Mouse (Mus musculus) midbrain, embryonic 11.5 days (tissue): ENCODE measurements around the gene Cabp2. TPM values are rescaled to one million over a fixed set of nuclear protein-coding genes. Genes with fewer than 3 reads are reported as not detected.

Experiments used
- ATAC-seq: fragments of 200-750 bp; cut with Nextera tagmentation; 2 replicates; pipeline ENCODE4 v1.8.0; 2017; ENCODE audit warnings: moderate TSS enrichment, moderate library complexity; ENCODE audit not compliant: low FRiP score
- DNase-seq: peaks from one replicate; pipeline ENCODE4 v3.0.0; 2015; ENCODE audit warnings: low spot score; ENCODE audit errors: missing footprints
- H3K27ac ChIP-seq: fragments of 300-500 bp; sonication (generic); 2 replicates; pipeline ENCODE4 v1.5.1; 2014; ENCODE audit warnings: low read depth, low read length
- H3K27me3 ChIP-seq: fragments of 300-500 bp; sonication (generic); 2 replicates; pipeline ENCODE4 v1.6.1; 2014; ENCODE audit warnings: mild to moderate bottlenecking, low read length, moderate library complexity, mixed read lengths; ENCODE audit not compliant: control insufficient read depth, insufficient read depth
- H3K36me3 ChIP-seq: fragments of 300-500 bp; sonication (generic); 2 replicates; pipeline ENCODE4 v1.6.1; 2014; ENCODE audit warnings: mild to moderate bottlenecking, low read length, moderate library complexity, mixed read lengths; ENCODE audit not compliant: control insufficient read depth, insufficient read depth
- H3K4me1 ChIP-seq: fragments of 300-500 bp; sonication (generic); 2 replicates; pipeline ENCODE4 v1.6.1; 2014; ENCODE audit warnings: low read length; ENCODE audit not compliant: control insufficient read depth, insufficient read depth
- H3K4me2 ChIP-seq: fragments of 300-500 bp; sonication (generic); 2 replicates; pipeline ENCODE4 v1.6.1; 2014; ENCODE audit warnings: mild to moderate bottlenecking, moderate library complexity
- H3K4me3 ChIP-seq: fragments of 300-500 bp; sonication (generic); 2 replicates; pipeline ENCODE4 v1.5.1; 2014; ENCODE audit warnings: low read depth, low read length
- H3K9ac ChIP-seq: fragments of 300-500 bp; sonication (generic); 2 replicates; pipeline ENCODE4 v1.6.1; 2014; ENCODE audit warnings: low read length
- H3K9me3 ChIP-seq: fragments of 300-500 bp; sonication (generic); 2 replicates; pipeline ENCODE4 v1.6.1; 2016; ENCODE audit warnings: low read length; ENCODE audit not compliant: control insufficient read depth
- WGBS: fragments of 180-500 bp; shearing (Covaris S2); extraction: QIAGEN DNeasy Blood & Tissue Kit; methylation state at CpG from one replicate; pipeline ENCODE4 v1.1.7; 2014; 5-methylcytosine and 5-hydroxymethylcytosine counted together
- polyA plus RNA-seq: library from polyadenylated mRNA; unstranded; fragments of >200 nt; fragmentation: Nextera tagmentation; extraction: Ambion mirVana; gene quantifications from 2 replicates; pipeline ENCODE4 v1.2.1, GENCODE M21; 2014

The Cabp2 gene
- polyA plus RNA-seq, 1 experiment from 2014 or later, result not detected

DNA sequence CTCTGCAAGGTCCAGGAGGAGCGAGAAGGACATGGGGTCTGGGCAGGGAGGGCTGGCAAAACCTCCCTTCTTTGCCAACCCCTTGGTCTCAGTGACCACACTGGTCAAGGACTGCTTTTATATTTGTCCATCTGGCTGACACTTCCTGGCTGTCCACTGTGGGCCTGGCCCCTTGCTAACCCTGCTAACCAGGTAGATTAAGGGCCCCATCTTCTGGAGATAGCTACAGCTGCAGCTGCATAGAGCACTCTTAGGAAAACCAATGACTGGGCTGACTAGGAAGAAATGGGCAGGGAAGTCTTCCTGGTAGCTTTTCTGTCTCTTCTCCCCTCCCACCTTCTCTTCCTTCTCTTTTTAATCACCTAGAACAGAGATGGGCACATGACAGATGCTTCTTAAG, 3.6 kb downstream of the Cabp2 start:
- ATAC-seq (no peak), DNase-seq (no peak)
- Histone ChIP-seq H3K9me3 (no peaks in the 10 kb centered on the region), H3K27me3 (no peaks in the 10 kb centered on the region), H3K4me2 (no peak overlapping the region), H3K27ac (no peak overlapping the region), H3K9ac (no peak overlapping the region), H3K4me1 (no peaks in the 10 kb centered on the region), H3K36me3 (no peaks in the 10 kb centered on the region), H3K4me3 (no peak overlapping the region)
- WGBS, result 86% methylated on average over 1 of the region's 1 CpGs

DNA sequence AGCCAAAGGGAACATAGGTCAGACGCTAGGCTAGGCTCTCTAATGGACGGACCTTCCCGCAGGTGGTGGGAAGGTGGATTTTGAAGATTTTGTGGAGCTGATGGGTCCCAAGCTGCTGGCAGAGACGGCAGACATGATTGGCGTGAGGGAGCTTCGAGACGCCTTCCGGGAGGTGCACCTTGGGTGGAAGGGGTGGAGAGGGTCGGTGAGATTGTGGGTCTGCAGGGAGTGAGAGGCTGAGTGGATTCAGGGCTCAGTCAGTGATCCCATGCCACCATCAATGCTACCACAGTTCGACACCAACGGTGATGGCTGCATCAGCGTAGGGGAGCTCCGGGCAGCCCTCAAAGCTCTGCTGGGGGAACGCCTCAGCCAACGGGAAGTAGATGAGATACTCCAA, 4.8 kb downstream of the Cabp2 start:
- ATAC-seq, result no peak
- Histone ChIP-seq H3K9me3 (no peaks in the 10 kb centered on the region), H3K4me3 (no peak overlapping the region), H3K36me3 (no peaks in the 10 kb centered on the region), H3K27me3 (no peaks in the 10 kb centered on the region), H3K4me1 (no peaks in the 10 kb centered on the region), H3K4me2 (no peak overlapping the region), H3K9ac (no peak overlapping the region), H3K27ac (no peak overlapping the region)
- DNase-seq, result no peak
- 93% methylated on average over 15 of the region's 15 CpGs for WGBS

GRCm38 (mm10) chr19:4087090-4087489, 5.7 kb downstream of the Cabp2 start:
- no peaks in the 10 kb centered on the region for H3K27me3 ChIP-seq
- H3K27ac ChIP-seq, result no peak overlapping the region
- DNase-seq, result no peak
- no peaks in the 10 kb centered on the region for H3K36me3 ChIP-seq
- no peaks in the 10 kb centered on the region for H3K4me1 ChIP-seq
- 85% methylated on average over 5 of the region's 5 CpGs for WGBS
- H3K9me3 ChIP-seq, result no peaks in the 10 kb centered on the region
- ATAC-seq, result no peak
- no peak overlapping the region for H3K4me3 ChIP-seq
- H3K9ac ChIP-seq, result no peak overlapping the region
- no peak overlapping the region for H3K4me2 ChIP-seq

DNA sequence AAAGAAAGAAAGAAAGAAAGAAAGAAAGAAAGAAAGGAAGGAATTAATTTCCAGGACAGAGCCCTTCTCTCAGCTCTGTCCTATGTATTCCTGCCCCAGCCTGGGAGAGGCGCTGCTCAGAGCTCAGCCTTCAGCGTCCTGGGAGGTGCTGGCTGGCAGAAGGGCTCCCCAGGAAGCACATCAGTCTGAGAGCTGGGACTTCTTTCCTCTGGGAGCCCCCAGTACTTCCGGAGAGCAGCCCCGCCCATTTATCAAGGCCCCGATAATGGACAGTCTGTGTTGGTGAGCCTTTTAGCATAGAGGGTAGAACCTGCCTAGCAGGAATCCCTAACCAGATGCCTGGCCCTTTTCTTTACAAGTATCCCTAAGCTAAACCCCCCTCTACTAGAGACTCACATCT, 6.8 kb downstream of the Cabp2 start:
- H3K9ac ChIP-seq, result no peak overlapping the region
- ATAC-seq, result no peak
- no peak overlapping the region for H3K27ac ChIP-seq
- no peaks in the 10 kb centered on the region for H3K9me3 ChIP-seq
- no peaks in the 10 kb centered on the region for H3K36me3 ChIP-seq
- H3K4me2 ChIP-seq, result no peak overlapping the region
- no peak for DNase-seq
- no peaks in the 10 kb centered on the region for H3K4me1 ChIP-seq
- H3K4me3 ChIP-seq, result no peak overlapping the region
- WGBS, result 55% methylated on average over 5 of the region's 5 CpGs
- no peaks in the 10 kb centered on the region for H3K27me3 ChIP-seq

- H3K36me3 ChIP-seq, result no peaks in the 10 kb centered on the region
- no peak overlapping the region for H3K4me2 ChIP-seq
- WGBS, result 73% methylated on average over 6 of the region's 6 CpGs
- no peak overlapping the region for H3K27ac ChIP-seq
- ATAC-seq (no peak), DNase-seq (no peak)
- H3K4me1 ChIP-seq, result no peaks in the 10 kb centered on the region
- no peak overlapping the region for H3K9ac ChIP-seq
- H3K27me3 ChIP-seq, result no peaks in the 10 kb centered on the region
- H3K9me3 ChIP-seq, result no peaks in the 10 kb centered on the region
- no peak overlapping the region for H3K4me3 ChIP-seq
These were observed 7.8 kb downstream of the Cabp2 start for GRCm38 (mm10) chr19:4089128-4089527.

DNA sequence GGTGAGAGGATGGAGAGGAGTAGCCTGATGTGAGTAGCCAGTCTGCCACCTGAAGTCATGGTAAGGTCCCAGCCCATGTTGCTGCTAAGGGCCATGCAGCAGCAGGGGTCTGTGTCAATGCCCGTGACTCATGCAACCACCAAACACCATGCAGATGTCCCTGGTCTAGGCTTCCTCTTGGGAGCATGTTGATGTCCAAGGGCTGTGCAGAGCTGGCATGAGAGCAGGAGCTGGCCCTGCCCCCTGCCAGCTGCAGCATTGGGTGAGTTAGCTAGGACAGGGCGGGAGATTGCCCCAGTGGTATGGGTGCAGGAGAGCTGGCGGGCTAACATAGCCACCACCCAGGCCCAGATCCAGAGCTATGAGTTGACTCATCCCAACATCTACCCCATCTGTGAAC, 9.1 kb downstream of the Cabp2 start:
- WGBS, result 85% methylated on average over 3 of the region's 3 CpGs

DNA sequence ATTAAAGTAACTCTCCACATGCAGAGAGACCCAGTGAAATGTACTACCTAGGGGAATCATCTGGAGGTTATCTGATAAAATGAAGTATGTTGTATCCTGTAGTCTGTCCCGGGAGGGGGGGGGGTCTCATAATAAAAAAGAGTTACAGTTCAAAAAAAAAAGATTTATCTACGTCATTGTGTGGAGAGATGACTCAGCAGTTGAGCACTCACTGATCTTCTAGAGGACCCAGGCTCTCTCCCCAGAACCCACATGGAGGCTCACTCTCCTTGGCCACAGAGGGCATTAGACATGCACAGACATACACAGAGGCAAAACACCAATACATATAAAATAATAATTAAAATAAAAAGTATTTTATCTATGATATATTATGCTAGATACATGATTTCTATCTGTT, 10.0 kb downstream of the Cabp2 start:
- 68% methylated on average over 2 of the region's 2 CpGs for WGBS
- no peaks in the 10 kb centered on the region for H3K27me3 ChIP-seq

More for the DNA sequence above, 9.1 kb downstream of the Cabp2 start:
- Histone ChIP-seq H3K27ac (no peak overlapping the region), H3K4me3 (no peak overlapping the region), H3K36me3 (no peaks in the 10 kb centered on the region), H3K4me2 (no peak overlapping the region), H3K9ac (no peak overlapping the region), H3K27me3 (no peaks in the 10 kb centered on the region), H3K4me1 (no peaks in the 10 kb centered on the region), H3K9me3 (no peaks in the 10 kb centered on the region)
- ATAC-seq (no peak), DNase-seq (no peak)

GRCm38 (mm10) chr19:4092750-4093149, 11.4 kb downstream of the Cabp2 start:
- H3K4me2 ChIP-seq, result no peak overlapping the region
- no peak overlapping the region for H3K27ac ChIP-seq
- H3K4me1 ChIP-seq, result peaks cover 3% of the 10 kb centered on the region
- no peaks in the 10 kb centered on the region for H3K36me3 ChIP-seq
- no peak overlapping the region for H3K9ac ChIP-seq
- ATAC-seq, result no peak
- no peaks in the 10 kb centered on the region for H3K27me3 ChIP-seq
- WGBS, result 91% methylated on average over 3 of the region's 3 CpGs
- no peak for DNase-seq
- no peaks in the 10 kb centered on the region for H3K9me3 ChIP-seq
- no peak overlapping the region for H3K4me3 ChIP-seq

More for the DNA sequence above, 10.0 kb downstream of the Cabp2 start:
- Histone ChIP-seq H3K36me3 (no peaks in the 10 kb centered on the region), H3K4me3 (no peak overlapping the region), H3K4me1 (no peaks in the 10 kb centered on the region; the same call in 1 of the 2 replicates), H3K9me3 (no peaks in the 10 kb centered on the region), H3K27ac (no peak overlapping the region), H3K9ac (no peak overlapping the region), H3K4me2 (no peak overlapping the region)
- ATAC-seq (no peak), DNase-seq (no peak)

DNA sequence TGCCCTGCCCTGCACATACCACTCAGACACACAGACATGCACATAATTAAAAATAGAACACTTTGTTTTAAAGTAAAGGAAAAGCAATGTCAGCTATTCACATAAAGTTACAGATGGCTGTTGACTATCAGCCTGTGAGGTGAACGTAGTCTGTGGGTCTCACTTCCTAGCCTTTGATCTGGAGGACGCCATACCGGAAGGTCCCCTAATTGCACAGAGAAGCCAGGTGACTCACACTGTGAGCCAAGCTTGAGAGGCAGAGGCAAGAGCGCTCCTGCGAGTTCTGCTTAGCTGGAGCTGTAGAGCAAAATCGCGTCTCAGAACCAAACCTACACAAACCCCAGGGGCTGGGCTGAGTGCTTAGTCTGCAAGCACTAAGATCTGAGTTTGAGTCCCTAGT, 12.4 kb downstream of the Cabp2 start:
- no peak overlapping the region for H3K27ac ChIP-seq
- H3K4me1 ChIP-seq, result peaks cover 5% of the 10 kb centered on the region
- H3K9ac ChIP-seq, result no peak overlapping the region
- ATAC-seq (no peak), DNase-seq (no peak)
- H3K9me3 ChIP-seq, result no peaks in the 10 kb centered on the region
- H3K4me2 ChIP-seq, result no peak overlapping the region
- H3K36me3 ChIP-seq, result no peaks in the 10 kb centered on the region
- 79% methylated on average over 7 of the region's 7 CpGs for WGBS
- no peaks in the 10 kb centered on the region for H3K27me3 ChIP-seq
- H3K4me3 ChIP-seq, result no peak overlapping the region

- WGBS, result 78% methylated on average over 3 of the region's 3 CpGs
- no peak overlapping the region for H3K4me2 ChIP-seq
- H3K4me1 ChIP-seq, result peaks cover 7% of the 10 kb centered on the region
- H3K9ac ChIP-seq, result no peak overlapping the region
- ATAC-seq, result no peak
- no peak overlapping the region for H3K4me3 ChIP-seq
- no peaks in the 10 kb centered on the region for H3K27me3 ChIP-seq
- DNase-seq, result no peak
- no peak overlapping the region for H3K27ac ChIP-seq
- no peaks in the 10 kb centered on the region for H3K36me3 ChIP-seq
- no peaks in the 10 kb centered on the region for H3K9me3 ChIP-seq
These were observed 13.0 kb downstream of the Cabp2 start for GRCm38 (mm10) chr19:4094348-4094747.
